Mouse (Mus musculus): ENCODE results near the gene Rpl36.
"Not testable (repeated sequence)": the region's sequence is repeated elsewhere in the genome, so short reads cannot be mapped to it uniquely, and the experiment has no call there.

Rpl36 gene

GRCm38 (mm10) chr17:56609452-56610171 is 3.6 kb upstream of the Rpl36 start, which contains the start of gene 2410015M20Rik:
Gene 2410015M20Rik (minus strand): TSS chr17:56609771.
- in situ Hi-C loops (cut with MboI), result no loop called here

- in situ Hi-C loops (cut with MboI), result no loop called here
Measured at GRCm38 (mm10) chr17:56611323-56611722, 1.9 kb upstream of the Rpl36 start.

- in situ Hi-C loops (cut with MboI), result no loop called here
Measured at GRCm38 (mm10) chr17:56611861-56612564, 1.2 kb upstream of the Rpl36 start.

GRCm38 (mm10) chr17:56612565-56612939 is 664 bp upstream of the Rpl36 start:
- in situ Hi-C loops (cut with MboI), result not testable (repeated sequence)

- in situ Hi-C loops (cut with MboI), result not testable (repeated sequence)
Measured at GRCm38 (mm10) chr17:56613893-56614292, 677 bp downstream of the Rpl36 start.

GRCm38 (mm10) chr17:56614391-56615135 is 1.3 kb downstream of the Rpl36 start:
- in situ Hi-C loops (cut with MboI), result no loop called here

GRCm38 (mm10) chr17:56615136-56615784 is 2.0 kb downstream of the Rpl36 start:
- in situ Hi-C loops (cut with MboI), result no loop called here

- in situ Hi-C loops (cut with MboI), result no loop called here
Measured at GRCm38 (mm10) chr17:56615792-56616191, 2.6 kb downstream of the Rpl36 start.

GRCm38 (mm10) chr17:56616725-56617124 is 3.5 kb downstream of the Rpl36 start:
- in situ Hi-C loops (cut with MboI), result no loop called here

- in situ Hi-C loops (cut with MboI), result no loop called here
Measured at GRCm38 (mm10) chr17:56617628-56618027, 4.4 kb downstream of the Rpl36 start.

GRCm38 (mm10) chr17:56625495-56625894 is 12.3 kb downstream of the Rpl36 start:
- in situ Hi-C loops (cut with MboI), result no loop called here

GRCm38 (mm10) chr17:56626260-56626659 is 13.0 kb downstream of the Rpl36 start:
- in situ Hi-C loops (cut with MboI), result no loop called here

GRCm38 (mm10) chr17:56626754-56627470 is 13.7 kb downstream of the Rpl36 start, which contains the start of gene Lonp1:
Gene Lonp1 (minus strand): TSS chr17:56626887.
- in situ Hi-C loops (cut with MboI), result no loop called here

GRCm38 (mm10) chr17:56627530-56628277 is 14.5 kb downstream of the Rpl36 start, which contains the start of gene Catsperd:
Gene Catsperd (plus strand): TSS chr17:56628143.
- in situ Hi-C loops (cut with MboI), result no loop called here

- in situ Hi-C loops (cut with MboI), result not testable (repeated sequence)
Measured at GRCm38 (mm10) chr17:56629800-56630781, 16.9 kb downstream of the Rpl36 start.

GRCm38 (mm10) chr17:56631807-56632206 is 18.6 kb downstream of the Rpl36 start:
- in situ Hi-C loops (cut with MboI), result no loop called here

GRCm38 (mm10) chr17:56634023-56634422 is 20.8 kb downstream of the Rpl36 start:
- in situ Hi-C loops (cut with MboI), result no loop called here

GRCm38 (mm10) chr17:56643237-56643636 is 30.0 kb downstream of the Rpl36 start:
- in situ Hi-C loops (cut with MboI), result no loop called here

- in situ Hi-C loops (cut with MboI), result no loop called here
Measured at GRCm38 (mm10) chr17:56647546-56647945, 34.3 kb downstream of the Rpl36 start.

Measured in mature B cell (primary cell).